Mouse (Mus musculus) forebrain, embryonic 16.5 days (tissue): Measurements from ENCODE around the gene Ltf. TPM values are rescaled to one million over a fixed set of nuclear protein-coding genes. Genes with fewer than 3 reads are reported as not detected.

Experiments
- polyA plus RNA-seq: library from polyadenylated mRNA; unstranded; fragments of >200 nt; fragmentation: Nextera tagmentation; extraction: Ambion mirVana; gene quantifications from 2 replicates; pipeline ENCODE4 v1.2.1, GENCODE M21; 2015

Ltf gene
- polyA plus RNA-seq, 1 experiment from 2014 or later, result 1.4 TPM

Other genes starting within 250 kb of the Ltf start
- gene Prss42, start 221.1 kb upstream of the Ltf start, polyA plus RNA-seq, result not detected in 2 replicates
- gene Prss44, start 205.3 kb upstream of the Ltf start, polyA plus RNA-seq, result not detected in 2 replicates
- gene Prss43, start 192.6 kb upstream of the Ltf start, polyA plus RNA-seq, result not detected in 2 replicates
- not detected in 2 replicates for gene Prss45, start 184.7 kb upstream of the Ltf start, polyA plus RNA-seq
- not detected in 2 replicates for gene Prss46, start 174.8 kb upstream of the Ltf start, polyA plus RNA-seq
- gene Prss50, start 161.3 kb upstream of the Ltf start, polyA plus RNA-seq, result 0.14 TPM in 1 of 2 replicates, not detected in the other
- 0.65 and 1.1 TPM in 2 replicates for gene Als2cl, start 139.4 kb upstream of the Ltf start, polyA plus RNA-seq
- gene Tmie, start 139.2 kb upstream of the Ltf start, polyA plus RNA-seq, result 0.86 and 1.8 TPM in 2 replicates
- gene Fam240a, start 102.4 kb upstream of the Ltf start, polyA plus RNA-seq, result not detected in 2 replicates
- gene Tdgf1, start 73.1 kb upstream of the Ltf start, polyA plus RNA-seq, result not detected in 2 replicates
- gene Lrrc2, start 67.7 kb upstream of the Ltf start, polyA plus RNA-seq, result 0.29 and 0.57 TPM in 2 replicates
- gene Rtp3, start 28.7 kb upstream of the Ltf start, polyA plus RNA-seq, result not detected in 2 replicates
- gene Ccrl2, start 38.2 kb downstream of the Ltf start, polyA plus RNA-seq, result 1.1 and 1.5 TPM in 2 replicates
- 41.1 and 43.2 TPM in 2 replicates for gene Lrrfip2, start 98.3 kb downstream of the Ltf start, polyA plus RNA-seq